Comparison of ENCODE assay signal across 19 mouse cellular contexts in genomic region chr6:127530206-127530605, GRCm38 (mm10). TPM values are rescaled to one million over a fixed set of nuclear protein-coding genes. Genes with fewer than 3 reads are reported as not detected.
DNase-seq lines count a peak whose midpoint lies in the region; ATAC-seq and TF ChIP-seq lines count a peak whose summit lies in the region.
"Had no signal": no experiment of that assay in that cellular context is flagged by ENCODE, and none has a peak within 500 bp of the region (broad histone marks: within the 10 kb centered on the region; RNA-seq: fewer than 3 reads in every experiment).

No protein-coding gene starts in this region.

- peak; percentile 17 for DNase-seq in adrenal gland, postnatal 14 days
- DNase-seq in adrenal gland, postnatal 4 days (ENCODE audit: low spot score in 2 of 2) = no peak
- DNase-seq in heart, postnatal 14 days = no peak
- DNase-seq in lung, postnatal 0 days (ENCODE audit: low spot score) = peak; percentile 11
- no peak for DNase-seq in lung, postnatal 10 days
- no peak for DNase-seq in ovary, adult 18-20 months (ENCODE audit: low spot score)
- DNase-seq: thymus, postnatal 14 days had no signal

- TF ChIP-seq EP300 in lung, postnatal 0 days (IDR thresholded peaks at IDR 0.05) = no peak

- WGBS in heart, embryonic 16.5 days = 26% methylated on average over 3 of the region's 3 CpGs
- WGBS in lung, postnatal 0 days = 12% methylated on average over 3 of the region's 3 CpGs

- no peak overlapping the region for H3K9ac ChIP-seq in heart, embryonic 16.5 days (ENCODE audit: low read length)
- H3K9ac ChIP-seq in lung, postnatal 0 days (replicated peaks; ENCODE audit: low read depth) = no peak overlapping the region
- H3K9ac ChIP-seq: embryonic facial prominence, embryonic 13.5 days; hindbrain, embryonic 15.5 days; midbrain, embryonic 13.5 days; neural tube, embryonic 13.5 days had no signal

- no peak overlapping the region for H3K4me2 ChIP-seq in heart, embryonic 16.5 days (ENCODE audit: low read depth, low read length)
- H3K4me2 ChIP-seq in lung, postnatal 0 days (replicated peaks; ENCODE audit: low read depth, low read length) = no peak overlapping the region
- H3K4me2 ChIP-seq: embryonic facial prominence, embryonic 13.5 days; hindbrain, embryonic 15.5 days; midbrain, embryonic 13.5 days; neural tube, embryonic 13.5 days had no signal

- peaks cover 18% of the 10 kb centered on the region for H3K4me1 ChIP-seq in heart, embryonic 16.5 days (ENCODE audit: control insufficient read depth, insufficient read depth, low read length)
- peaks cover 9% of the 10 kb centered on the region; the same call in 1 of the 2 replicates for H3K4me1 ChIP-seq in lung, postnatal 0 days (ENCODE audit: insufficient read depth, low read depth, low read length)
- H3K4me1 ChIP-seq: forebrain, embryonic 10.5 days; midbrain, embryonic 13.5 days; neural tube, embryonic 13.5 days had no signal

- no peaks in the 10 kb centered on the region for H3K9me3 ChIP-seq in heart, embryonic 16.5 days (replicated peaks; ENCODE audit: control insufficient read depth, low read length)
- H3K9me3 ChIP-seq in lung, postnatal 0 days (ENCODE audit: low read length) = no peaks in the 10 kb centered on the region
- H3K9me3 ChIP-seq: embryonic facial prominence, embryonic 13.5 days; forebrain, embryonic 10.5 days; hindbrain, embryonic 15.5 days; midbrain, embryonic 13.5 days; neural tube, embryonic 13.5 days had no signal

- no peaks in the 10 kb centered on the region for H3K27me3 ChIP-seq in heart, embryonic 16.5 days (ENCODE audit: control insufficient read depth, insufficient read depth, low read length)
- no peaks in the 10 kb centered on the region for H3K27me3 ChIP-seq in lung, postnatal 0 days (replicated peaks; ENCODE audit: insufficient read depth, low read length)
- H3K27me3 ChIP-seq: embryonic facial prominence, embryonic 13.5 days; hindbrain, embryonic 15.5 days; megakaryocyte, embryonic 14.5 days; neural tube, embryonic 13.5 days had no signal

- no peak for TF ChIP-seq CTCF in lung, postnatal 0 days (IDR thresholded peaks at IDR 0.05)

- intact Hi-C loops in heart, postnatal 14 days (cut with DNase I) = no loop called here

- H3K4me3 ChIP-seq in heart, embryonic 16.5 days (ENCODE audit: low read length) = no peak overlapping the region
- no peak overlapping the region for H3K4me3 ChIP-seq in lung, postnatal 0 days (ENCODE audit: low read depth, low read length)
- H3K4me3 ChIP-seq: embryonic facial prominence, embryonic 13.5 days; forebrain, embryonic 10.5 days; gastrocnemius, adult 2 months; hindbrain, embryonic 15.5 days; megakaryocyte, embryonic 14.5 days; midbrain, embryonic 13.5 days; neural tube, embryonic 13.5 days had no signal

- no peak for ATAC-seq in heart, embryonic 16.5 days (replicated peaks; ENCODE audit: extremely low read depth, insufficient read depth, low FRiP score)
- ATAC-seq in lung, postnatal 0 days = peak; percentile 2; the same call in 1 of the 2 replicates
- 0 out of 2 replicates have a peak, but pooled peaks have one; percentile 6 for ATAC-seq in megakaryocyte progenitor cell, adult 5-6 weeks (replicated peaks; ENCODE audit: poor library complexity)
- ATAC-seq: activated CD4-positive, CD25-positive, alpha-beta regulatory T cell, adult 4 months; forebrain, embryonic 16.5 days; inflammation-experienced regulatory T-cells, adult 6 months; midbrain, embryonic 13.5 days had no signal

- peak overlapping the region; percentile 69 for H3K27ac ChIP-seq in heart, embryonic 16.5 days (ENCODE audit: low read length)
- H3K27ac ChIP-seq in lung, postnatal 0 days (ENCODE audit: low read length) = no peak overlapping the region
- H3K27ac ChIP-seq: forebrain, embryonic 10.5 days; gastrocnemius, adult 2 months; hindbrain, embryonic 15.5 days; midbrain, embryonic 13.5 days had no signal

- H3K36me3 ChIP-seq in heart, embryonic 16.5 days (ENCODE audit: control insufficient read depth, insufficient read depth) = no peaks in the 10 kb centered on the region
- no peaks in the 10 kb centered on the region for H3K36me3 ChIP-seq in lung, postnatal 0 days (ENCODE audit: insufficient read depth, low read length)
- H3K36me3 ChIP-seq: embryonic facial prominence, embryonic 13.5 days; forebrain, embryonic 10.5 days; hindbrain, embryonic 15.5 days; midbrain, embryonic 13.5 days; neural tube, embryonic 13.5 days had no signal

RNA-seq across cellular contexts. Expression of gene Cracr2a, which starts 30.9 kb away (rescaled TPM):
- 1.0 and 3.6 TPM in 2 replicates for total RNA-seq in adrenal gland, postnatal 14 days (2021)
- 1 to 10 TPM; 3.9 to 4.3 TPM for total RNA-seq in adrenal gland, postnatal 4 days (2021)
- 1.7 and 1.9 TPM in 2 replicates for polyA plus RNA-seq in heart, embryonic 16.5 days (2015; fragmentation: Nextera tagmentation; extraction: Ambion mirVana)
- 1 to 10 TPM; 1.4 to 2.6 TPM for total RNA-seq in heart, postnatal 14 days (2021)
- 5.4 and 6.5 TPM in 2 replicates for polyA plus RNA-seq in lung, postnatal 0 days (2015; fragmentation: Nextera tagmentation; extraction: Ambion mirVana)
- 4.0 and 4.5 TPM in 2 replicates for total RNA-seq in megakaryocyte progenitor cell, adult 5-6 weeks (2015)
- total RNA-seq in megakaryocyte progenitor cell, adult 5-6 weeks (2017) = 6.2 and 10.3 TPM in 2 replicates

Comparison
In these comparisons a context has a peak if more than half of its experiments do, and no peak if none do; other contexts are left out.
1. DNase-seq: peak in adrenal gland, postnatal 14 days (single experiment) and lung, postnatal 0 days (single experiment); none in adrenal gland, postnatal 4 days (0 of 2), heart, postnatal 14 days (0 of 2), lung, postnatal 10 days (single experiment) and ovary, adult 18-20 months (single experiment).